Mouse (Mus musculus): Measurements from ENCODE around the gene Smim24.

The Smim24 gene

DNA sequence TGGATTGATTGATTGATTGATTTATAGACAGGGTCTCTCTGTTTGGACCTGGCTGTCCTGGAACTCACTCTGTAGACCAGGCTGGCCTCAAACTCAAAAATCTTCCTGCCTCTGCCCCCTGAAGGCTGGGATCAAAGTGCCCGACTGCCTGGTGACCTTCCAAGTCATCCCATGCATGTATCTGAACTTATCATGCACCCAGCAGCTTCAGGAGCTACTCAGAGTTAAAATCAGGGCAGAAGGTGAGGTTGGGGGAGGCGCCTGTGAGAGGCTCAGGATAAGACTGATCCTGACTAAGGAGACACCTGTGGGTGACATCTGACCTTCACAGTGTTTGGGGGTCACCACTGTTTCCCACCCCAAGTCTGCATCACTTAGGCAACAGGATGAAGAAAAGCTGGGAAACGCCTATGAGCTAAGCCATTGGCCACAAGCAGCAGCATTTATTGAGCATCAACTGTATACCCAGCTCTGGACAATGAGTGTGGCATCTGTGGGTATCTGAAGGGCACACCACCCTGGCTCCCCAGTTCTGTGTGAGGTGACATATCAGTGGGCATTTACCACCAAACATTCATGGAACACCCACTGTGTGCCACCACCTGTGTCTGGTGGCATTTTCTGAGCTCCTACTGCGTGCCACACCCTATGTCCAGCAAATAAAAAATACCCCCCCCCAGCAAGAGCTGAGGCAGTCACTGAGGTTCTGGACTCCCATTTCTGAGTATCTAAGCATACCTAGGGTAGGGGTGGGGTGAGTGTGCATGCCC, 30.8 kb downstream of the Smim24 start:
- peak; percentile 3 for DNase-seq

DNA sequence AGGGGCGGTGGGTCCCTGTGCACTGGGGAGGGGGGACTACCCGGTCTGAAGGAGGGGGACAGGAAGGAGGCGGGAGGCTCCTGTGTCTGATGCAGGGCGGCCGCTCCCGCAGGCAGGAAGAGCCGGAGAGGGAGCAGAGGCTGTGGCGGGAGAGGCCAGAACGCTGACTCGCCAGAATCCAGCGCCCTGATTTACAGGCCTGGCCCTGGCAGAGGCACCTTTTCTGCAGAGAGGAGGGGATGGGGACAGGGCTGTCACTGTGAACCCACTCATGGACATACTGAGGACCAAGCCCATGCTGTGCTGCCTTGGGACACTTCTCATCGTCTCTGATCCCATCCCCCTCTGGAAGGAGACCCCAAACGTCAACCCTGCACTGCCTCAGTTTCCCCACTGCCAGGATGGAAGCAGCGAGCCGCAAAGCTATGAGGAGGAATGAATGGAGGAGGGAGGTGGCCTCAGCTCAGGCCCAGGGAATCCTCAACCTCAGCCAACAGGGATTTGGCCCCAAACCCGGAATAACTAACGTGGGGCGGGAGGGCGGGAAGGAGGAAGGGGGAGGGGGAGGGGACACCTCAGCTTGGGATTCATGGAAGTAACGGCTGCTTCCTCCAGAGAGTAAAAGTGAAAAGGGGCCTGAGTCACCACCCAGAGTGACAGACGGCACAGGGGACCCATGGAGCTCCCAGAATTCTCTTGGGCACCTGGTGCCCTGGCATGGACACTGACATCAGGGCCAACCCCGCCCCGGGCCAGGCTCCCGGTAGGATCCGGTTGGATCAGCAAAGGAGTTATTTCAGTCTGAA, 31.6 kb downstream of the Smim24 start:
- peak; percentile 13 for DNase-seq

GRCm38 (mm10) chr10:81425236-81425850, 32.5 kb downstream of the Smim24 start:
- DNase-seq: peak; percentile 29

DNA sequence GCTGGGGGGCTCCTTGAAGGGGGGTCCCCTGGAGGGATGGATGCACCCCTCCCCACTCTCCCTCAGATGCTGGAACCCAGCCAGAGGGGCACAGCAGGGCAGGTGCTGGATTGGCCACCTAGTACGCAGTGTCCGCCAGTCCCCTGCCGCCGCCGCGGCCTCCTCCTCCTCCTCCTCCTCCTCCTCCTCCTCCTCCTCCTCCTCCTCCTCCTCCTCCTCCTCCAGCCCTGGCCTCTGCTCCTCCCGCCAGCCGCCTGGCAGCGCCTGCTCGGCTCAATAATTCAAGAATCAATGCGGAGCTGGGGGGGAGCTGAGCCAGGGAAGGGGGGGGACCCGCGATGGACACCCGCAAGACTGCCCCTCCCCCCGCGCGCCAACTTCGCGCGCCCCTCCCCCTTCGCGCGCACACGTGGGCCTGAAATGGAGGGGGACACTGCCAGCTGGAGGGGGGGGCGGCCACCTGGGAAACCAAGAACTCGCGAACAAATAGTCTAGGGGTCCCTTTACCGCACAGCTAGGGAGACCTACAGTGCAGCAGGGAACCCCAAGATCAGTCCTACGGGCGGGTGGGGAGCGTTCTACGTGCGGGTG, 33.3 kb downstream of the Smim24 start:
- peak; percentile 6 for DNase-seq

DNA sequence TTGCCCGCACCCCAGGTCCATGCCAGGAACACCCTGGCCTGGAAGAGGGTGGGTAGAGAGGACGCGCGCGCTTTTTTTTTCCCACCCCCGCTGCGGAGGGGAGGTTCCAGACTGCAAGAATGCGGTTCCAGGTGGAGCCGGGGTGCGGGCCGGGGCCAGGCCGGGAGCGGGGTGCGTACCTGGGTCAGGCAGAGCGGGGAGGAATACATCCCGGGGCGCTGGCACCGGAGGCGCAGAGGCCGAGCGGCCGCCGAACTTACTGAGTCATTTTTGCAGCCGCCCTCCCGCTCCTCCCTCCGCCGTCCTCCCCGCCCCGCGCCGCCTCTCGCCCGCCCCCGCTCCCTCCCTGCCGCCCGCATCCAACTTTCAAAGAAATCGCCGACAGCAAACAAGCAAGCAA, 34.0 kb downstream of the Smim24 start:
- peak; percentile 65 for DNase-seq

DNA sequence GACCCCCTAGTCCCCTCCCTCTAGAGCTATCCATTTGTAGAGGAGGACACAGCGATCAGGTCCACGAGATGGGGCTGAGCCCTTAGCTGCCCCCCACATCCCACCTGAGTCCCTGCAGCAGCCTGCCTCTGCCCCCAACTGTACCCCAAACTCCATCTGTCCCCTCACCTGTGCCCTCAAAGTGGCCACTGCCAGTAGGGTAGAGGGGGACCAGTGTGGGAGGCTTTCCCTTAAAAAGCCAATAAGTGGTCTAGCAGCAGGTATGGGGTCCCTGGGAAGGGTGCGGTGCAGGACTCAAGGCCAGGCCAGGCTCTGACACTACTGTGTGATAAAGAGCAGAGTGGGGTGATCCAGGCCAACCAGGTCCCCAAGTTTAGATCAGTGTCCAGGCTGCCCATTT, 34.5 kb downstream of the Smim24 start:
- no peak for DNase-seq

DNA sequence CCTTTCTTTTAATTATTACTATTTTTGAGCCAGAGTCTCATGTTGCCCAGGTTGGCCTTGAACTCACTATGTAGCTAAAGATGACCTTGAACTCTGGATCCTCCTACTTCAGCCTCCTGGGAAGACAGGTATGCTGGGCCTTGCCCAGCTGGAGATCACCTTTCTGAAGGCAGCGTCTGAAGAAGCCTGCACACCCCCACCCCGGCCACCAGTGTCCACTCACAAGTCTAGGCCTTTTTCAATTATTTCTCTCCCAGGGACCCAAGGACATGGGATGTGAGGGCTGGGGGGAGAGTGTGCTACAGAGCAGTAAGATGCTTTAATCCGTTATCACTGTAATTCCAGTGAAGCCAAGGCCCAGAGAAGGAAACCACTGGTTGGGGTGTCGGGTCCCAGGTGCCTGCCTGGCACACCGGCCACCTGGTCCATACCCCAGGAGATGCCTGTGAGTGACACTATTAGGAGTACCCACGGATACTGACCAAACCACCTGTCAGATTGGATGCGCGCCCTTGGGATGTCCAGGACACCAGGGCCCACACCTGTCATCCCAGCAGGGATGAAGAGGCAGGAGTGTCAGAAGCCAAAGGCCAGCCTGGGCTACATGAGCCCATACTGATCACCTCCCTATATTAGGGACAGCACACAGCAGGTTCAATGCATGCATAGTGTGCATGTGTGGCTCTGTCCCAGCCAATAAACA, 35.1 kb downstream of the Smim24 start:
- no peak for DNase-seq

GRCm38 (mm10) chr10:81428507-81428870, 35.6 kb downstream of the Smim24 start:
- no peak for DNase-seq

DNA sequence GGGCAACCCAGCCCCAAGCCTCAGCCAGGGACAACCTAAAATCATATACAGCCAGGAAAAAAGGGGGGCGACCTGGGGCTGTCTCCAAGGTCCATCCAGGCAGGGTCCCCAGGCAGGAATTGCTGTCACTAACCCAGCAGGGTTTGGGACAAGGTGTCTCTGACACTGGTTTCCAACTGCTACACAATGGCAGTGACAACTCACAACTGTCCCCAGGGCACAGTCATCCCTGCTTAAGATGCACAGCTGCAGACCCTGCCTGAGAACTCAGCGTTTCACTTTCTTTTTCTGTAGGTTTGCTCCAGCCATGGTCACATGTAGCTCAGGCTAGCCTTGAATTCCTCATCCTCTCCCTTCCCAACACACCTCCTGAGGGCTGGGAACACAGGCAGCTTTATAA, 36.2 kb downstream of the Smim24 start:
- peak; percentile 4 for DNase-seq

- DNase-seq: peak; percentile 68
Measured at GRCm38 (mm10) chr10:81429605-81430061, 36.8 kb downstream of the Smim24 start.

GRCm38 (mm10) chr10:81430141-81430830, 37.4 kb downstream of the Smim24 start:
- DNase-seq: peak; percentile 88

- peak; percentile 79 for DNase-seq
Measured at GRCm38 (mm10) chr10:81430831-81431525, 38.1 kb downstream of the Smim24 start.

GRCm38 (mm10) chr10:81431526-81432168, 38.8 kb downstream of the Smim24 start:
- DNase-seq: peak; percentile 26

- DNase-seq: no peak
Measured at GRCm38 (mm10) chr10:81432169-81432867, 39.5 kb downstream of the Smim24 start.

- peak; percentile 92 for DNase-seq
Measured at GRCm38 (mm10) chr10:81432868-81433262, 40.0 kb downstream of the Smim24 start.

- DNase-seq: peak; percentile 7
Measured at GRCm38 (mm10) chr10:81433541-81434289, 40.9 kb downstream of the Smim24 start.

DNA sequence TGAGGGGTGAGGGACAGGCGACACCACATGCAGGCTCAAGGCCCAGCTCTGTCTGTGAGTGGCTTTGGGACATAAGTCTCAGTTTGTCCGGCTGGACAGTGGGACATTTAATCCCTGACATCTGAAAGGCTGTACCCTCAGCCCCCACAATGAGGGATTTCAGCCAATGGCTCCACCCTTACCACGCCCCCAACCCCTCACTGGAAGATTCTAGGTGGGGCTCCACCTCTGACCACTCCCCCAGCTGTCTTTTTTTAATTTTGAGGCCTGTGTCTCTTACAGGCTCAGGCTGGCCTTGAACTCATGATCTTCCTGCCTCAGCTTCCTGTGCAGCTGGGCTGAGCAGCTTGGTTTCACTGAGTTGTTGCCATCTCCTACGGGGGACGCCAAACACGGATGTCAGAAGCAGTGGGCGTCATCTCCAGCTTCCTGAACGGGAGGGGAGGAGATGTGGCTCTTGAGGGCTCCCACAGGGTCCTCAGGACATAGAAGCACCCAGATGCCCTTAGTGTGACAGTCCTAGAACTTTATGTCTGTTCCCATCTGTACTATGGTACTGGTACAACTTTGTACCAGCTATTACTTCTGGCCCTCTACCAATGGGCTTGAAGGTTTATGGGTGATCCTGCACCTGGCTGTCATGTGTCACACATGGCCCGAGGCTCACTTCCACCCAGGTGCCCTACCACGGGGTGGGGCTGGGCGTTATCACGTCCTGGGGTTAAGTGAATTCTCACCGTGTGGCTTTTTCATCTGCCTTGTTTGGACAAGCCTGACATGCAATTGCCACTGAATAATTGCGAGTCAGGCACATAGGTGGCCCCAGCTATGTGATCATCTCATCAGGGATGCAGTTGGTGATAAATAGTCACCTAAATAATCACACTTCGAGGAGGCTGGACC, 41.8 kb downstream of the Smim24 start:
- peak; percentile 3 for DNase-seq

DNA sequence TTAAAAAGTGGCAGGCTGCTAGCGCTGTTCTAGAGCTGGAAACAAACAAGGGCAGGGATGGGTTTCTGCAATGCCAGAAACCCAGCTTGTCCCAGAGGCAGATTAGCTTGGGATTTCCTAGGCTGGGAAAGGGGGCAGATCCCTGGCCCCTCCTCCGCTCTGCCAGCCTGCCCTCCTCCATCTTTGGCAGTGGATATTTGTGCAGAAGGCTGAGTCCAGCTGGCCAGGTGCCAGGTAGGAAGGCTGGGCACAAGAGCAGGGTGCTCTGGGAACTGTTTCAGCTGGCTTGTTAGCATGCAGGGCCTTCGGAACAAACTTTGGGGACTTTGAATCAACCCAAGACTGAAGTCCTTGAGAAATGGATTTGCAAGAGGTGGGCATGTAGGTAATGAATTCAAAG, 42.6 kb downstream of the Smim24 start:
- peak; percentile 58 for DNase-seq

All from right cerebral cortex, postnatal 25 days (tissue).